Mouse (Mus musculus): Measurements from ENCODE around the gene Sugct. TPM values are rescaled to one million over a fixed set of nuclear protein-coding genes. Genes with fewer than 3 reads are reported as not detected.
A peak's percentile ranks its signal among the peaks of the same experiment; 100 is the strongest.
"Not testable (repeated sequence)": the region's sequence is repeated elsewhere in the genome, so short reads cannot be mapped to it uniquely, and the experiment has no call there.

Sugct gene
- polyA plus RNA-seq, 1 experiment from 2014 or later: 17.3 TPM

DNA sequence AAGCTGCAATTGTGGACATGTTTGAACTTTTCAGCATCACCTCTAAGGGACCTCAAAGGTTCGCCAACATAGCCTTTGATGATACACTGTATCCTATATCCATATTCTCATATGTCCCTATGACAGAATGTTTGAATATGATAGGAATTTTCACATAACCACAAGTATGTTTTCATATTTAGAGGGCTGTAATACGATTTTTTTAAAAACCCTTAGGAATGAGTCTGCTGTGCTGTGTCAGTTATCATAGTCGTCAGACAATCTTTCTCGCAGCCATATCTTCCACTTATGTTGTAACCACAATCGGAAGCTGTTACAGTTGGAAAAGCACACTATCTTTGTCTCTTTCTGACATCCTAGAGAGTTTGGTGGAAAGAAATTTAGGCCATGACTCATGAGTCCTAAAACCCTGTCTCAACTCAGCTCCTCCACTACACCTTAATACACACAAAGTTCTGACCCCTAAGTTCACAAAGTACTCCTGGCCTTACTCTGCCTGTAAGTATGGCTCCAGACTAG lies 201.2 kb downstream of the Sugct start:
- H3K4me3 ChIP-seq (ENCODE audit: low read depth, low read length): no peak overlapping the region
- H3K36me3 ChIP-seq (ENCODE audit: control insufficient read depth, insufficient read depth): no peaks in the 10 kb centered on the region
- no peak for TF ChIP-seq CTCF (IDR thresholded peaks at IDR 0.05; ENCODE audit: low read depth)
- H3K4me1 ChIP-seq (replicated peaks; ENCODE audit: control insufficient read depth, insufficient read depth, low read length): no peaks in the 10 kb centered on the region
- H3K9me3 ChIP-seq (ENCODE audit: control insufficient read depth): no peaks in the 10 kb centered on the region
- H3K4me2 ChIP-seq (replicated peaks; ENCODE audit: low read depth): no peak overlapping the region
- H3K9ac ChIP-seq (ENCODE audit: low read depth, low read length): no peak overlapping the region
- no peaks in the 10 kb centered on the region for H3K27me3 ChIP-seq (replicated peaks; ENCODE audit: control insufficient read depth, insufficient read depth, low read length)
- no peak overlapping the region for H3K27ac ChIP-seq (ENCODE audit: low read depth, low read length)
- no peak for ATAC-seq
- WGBS: 79% methylated on average over 5 of the region's 5 CpGs

DNA sequence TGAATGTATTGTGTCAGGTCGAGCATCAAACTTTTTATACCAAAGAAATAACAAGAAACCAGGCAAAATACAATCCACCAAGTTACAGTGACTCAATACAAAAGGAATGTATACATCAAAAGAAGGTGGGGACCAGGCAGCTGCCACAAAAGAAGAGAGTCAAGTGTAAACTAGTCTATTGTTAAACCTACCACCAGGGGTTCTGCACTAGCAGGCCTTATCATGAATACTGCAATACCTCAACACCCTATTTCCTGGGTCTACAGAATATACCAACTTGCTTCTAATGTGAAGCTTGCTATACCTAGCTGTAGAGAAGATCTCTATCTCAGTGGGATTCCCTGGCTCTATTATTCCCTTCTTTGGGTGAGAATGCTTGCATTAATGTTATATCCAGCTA lies 237.4 kb downstream of the Sugct start:
- WGBS: 36% methylated on average over 1 of the region's 1 CpGs
- H3K9ac ChIP-seq (ENCODE audit: low read depth, low read length); H3K9me3 ChIP-seq (ENCODE audit: control insufficient read depth); ATAC-seq; H3K27ac ChIP-seq (ENCODE audit: low read depth, low read length); H3K36me3 ChIP-seq (ENCODE audit: control insufficient read depth, insufficient read depth); H3K4me3 ChIP-seq (ENCODE audit: low read depth, low read length); H3K4me1 ChIP-seq (replicated peaks; ENCODE audit: control insufficient read depth, insufficient read depth, low read length); H3K27me3 ChIP-seq (replicated peaks; ENCODE audit: control insufficient read depth, insufficient read depth, low read length); H3K4me2 ChIP-seq (replicated peaks; ENCODE audit: low read depth): not testable (repeated sequence)

DNA sequence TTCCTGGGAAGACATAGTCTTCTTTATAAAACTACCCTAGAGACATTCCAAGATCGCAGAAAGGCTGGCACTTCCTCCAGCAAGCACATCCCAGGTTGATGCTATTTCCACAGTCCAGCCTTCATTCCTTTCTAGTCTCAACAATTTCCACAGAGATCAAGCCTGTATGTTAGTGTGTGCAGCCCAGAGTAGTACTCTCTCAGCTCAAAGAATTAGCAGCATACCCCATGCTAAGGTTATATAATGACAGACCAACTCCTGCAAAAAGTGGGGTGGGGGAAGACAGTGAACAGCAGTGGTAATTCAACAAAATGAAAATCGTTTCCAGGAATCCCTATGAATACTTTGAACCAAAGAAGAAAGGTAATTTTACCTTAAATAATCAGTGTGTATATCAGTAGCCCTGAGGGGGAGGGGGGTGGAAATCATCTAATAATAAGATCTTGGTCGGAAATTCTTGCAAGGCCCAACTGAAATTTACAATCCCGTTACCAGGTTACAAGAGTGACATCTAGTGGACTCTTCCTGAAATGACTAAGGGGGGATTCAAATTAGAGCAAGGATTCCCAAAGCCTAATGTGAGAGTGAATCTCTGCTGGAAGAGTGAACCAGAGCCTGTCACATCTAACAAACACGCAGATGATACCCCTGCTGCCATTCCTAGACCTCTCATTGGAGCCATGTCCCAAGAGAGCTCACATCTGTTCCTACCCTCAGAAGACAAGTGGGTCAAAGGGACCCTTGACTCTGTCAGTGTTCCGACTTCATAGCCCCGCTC lies 263.0 kb downstream of the Sugct start:
- ATAC-seq: no peak
- WGBS: 45% methylated on average over 7 of the region's 7 CpGs

DNA sequence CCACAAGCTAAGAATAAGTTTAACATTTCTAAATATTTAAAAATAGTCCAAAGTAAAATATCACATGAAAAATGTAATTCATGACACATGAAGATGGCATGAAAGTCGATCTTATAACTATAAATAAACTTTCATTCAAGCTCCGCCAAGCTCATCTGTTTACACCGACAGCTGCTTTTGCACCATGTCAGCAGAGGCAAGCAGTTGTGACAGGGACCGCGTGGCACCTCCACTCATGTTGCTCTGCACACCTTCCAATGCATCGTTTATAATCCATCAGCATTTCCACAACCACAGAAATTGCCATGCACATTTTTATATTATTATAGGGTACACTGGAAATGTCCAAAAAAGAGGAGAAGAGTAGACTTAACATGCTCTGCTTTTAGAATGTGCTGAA lies 273.5 kb downstream of the Sugct start:
- ATAC-seq: no peak
- H3K27ac ChIP-seq (ENCODE audit: low read depth, low read length): no peak overlapping the region
- no peaks in the 10 kb centered on the region for H3K36me3 ChIP-seq (ENCODE audit: control insufficient read depth, insufficient read depth)
- H3K9me3 ChIP-seq (ENCODE audit: control insufficient read depth): no peaks in the 10 kb centered on the region
- H3K9ac ChIP-seq (ENCODE audit: low read depth, low read length): no peak overlapping the region
- H3K4me2 ChIP-seq (replicated peaks; ENCODE audit: low read depth): no peak overlapping the region
- no peaks in the 10 kb centered on the region for H3K27me3 ChIP-seq (replicated peaks; ENCODE audit: control insufficient read depth, insufficient read depth, low read length)
- 75% methylated on average over 6 of the region's 6 CpGs for whole genome bisulfite sequencing
- TF ChIP-seq CTCF (IDR thresholded peaks at IDR 0.05; ENCODE audit: low read depth): no peak
- H3K4me3 ChIP-seq (ENCODE audit: low read depth, low read length): no peak overlapping the region
- H3K4me1 ChIP-seq (replicated peaks; ENCODE audit: control insufficient read depth, insufficient read depth, low read length): no peaks in the 10 kb centered on the region

More for the DNA sequence above, 263.0 kb downstream of the Sugct start:
- peak; percentile 80 for TF ChIP-seq CTCF (IDR thresholded peaks at IDR 0.05; ENCODE audit: low read depth)
- Histone ChIP-seq H3K27me3 (replicated peaks; ENCODE audit: control insufficient read depth, insufficient read depth, low read length) (no peaks in the 10 kb centered on the region), H3K4me1 (replicated peaks; ENCODE audit: control insufficient read depth, insufficient read depth, low read length) (no peaks in the 10 kb centered on the region), H3K36me3 (ENCODE audit: control insufficient read depth, insufficient read depth) (no peaks in the 10 kb centered on the region), H3K9me3 (ENCODE audit: control insufficient read depth) (no peaks in the 10 kb centered on the region), H3K4me3 (ENCODE audit: low read depth, low read length) (no peak overlapping the region), H3K9ac (ENCODE audit: low read depth, low read length) (no peak overlapping the region), H3K27ac (ENCODE audit: low read depth, low read length) (no peak overlapping the region), H3K4me2 (replicated peaks; ENCODE audit: low read depth) (no peak overlapping the region)

DNA sequence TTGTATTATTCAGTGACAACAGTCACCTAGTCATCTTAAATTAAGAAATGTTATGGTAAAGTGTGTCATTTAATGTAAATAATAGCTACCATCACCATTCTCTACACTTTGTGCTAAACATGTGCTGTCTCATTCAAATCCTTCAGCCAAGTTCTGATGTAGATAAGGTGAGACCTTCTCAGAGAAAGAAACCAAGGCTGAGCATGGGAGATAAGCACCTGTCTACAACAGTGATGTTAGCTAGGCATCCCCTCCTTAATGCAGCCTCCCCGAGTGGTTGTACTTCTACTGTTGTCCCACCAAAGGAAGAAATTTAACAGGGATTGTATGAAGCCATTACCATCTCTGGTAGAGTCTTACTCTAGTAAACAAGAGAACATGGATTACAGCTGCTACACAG lies 274.8 kb downstream of the Sugct start:
- Histone ChIP-seq H3K27ac (ENCODE audit: low read depth, low read length) (no peak overlapping the region), H3K9ac (ENCODE audit: low read depth, low read length) (no peak overlapping the region), H3K9me3 (ENCODE audit: control insufficient read depth) (no peaks in the 10 kb centered on the region), H3K27me3 (replicated peaks; ENCODE audit: control insufficient read depth, insufficient read depth, low read length) (no peaks in the 10 kb centered on the region), H3K4me3 (ENCODE audit: low read depth, low read length) (no peak overlapping the region), H3K36me3 (ENCODE audit: control insufficient read depth, insufficient read depth) (no peaks in the 10 kb centered on the region), H3K4me2 (replicated peaks; ENCODE audit: low read depth) (no peak overlapping the region), H3K4me1 (replicated peaks; ENCODE audit: control insufficient read depth, insufficient read depth, low read length) (no peaks in the 10 kb centered on the region)
- no peak for ATAC-seq
- WGBS: 83% methylated on average over 1 of the region's 1 CpGs
- TF ChIP-seq CTCF (IDR thresholded peaks at IDR 0.05; ENCODE audit: low read depth): no peak

DNA sequence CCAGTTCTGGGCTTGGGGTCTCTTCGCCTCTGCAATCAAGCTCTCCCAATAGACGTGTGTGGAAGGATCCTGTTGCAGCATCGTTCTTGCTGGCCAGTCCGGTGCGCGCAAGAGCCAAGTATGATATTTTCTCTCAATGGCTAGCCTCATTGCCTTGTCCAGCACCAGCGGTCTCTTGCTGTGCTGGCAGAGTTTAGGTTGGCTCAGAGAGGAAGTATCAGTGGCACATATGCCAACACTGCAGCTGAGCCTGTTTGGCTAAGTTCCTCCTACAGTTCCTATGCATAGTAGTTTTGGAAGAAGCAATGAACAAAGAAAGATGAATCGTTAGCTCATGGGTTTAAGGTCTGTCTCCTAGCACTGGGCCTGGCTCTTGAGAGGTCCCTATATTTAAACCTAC lies 352.5 kb downstream of the Sugct start:
- no peak overlapping the region for H3K9ac ChIP-seq (ENCODE audit: low read depth, low read length)
- H3K36me3 ChIP-seq (ENCODE audit: control insufficient read depth, insufficient read depth): no peaks in the 10 kb centered on the region
- 89% methylated on average over 8 of the region's 8 CpGs for WGBS
- no peaks in the 10 kb centered on the region for H3K27me3 ChIP-seq (replicated peaks; ENCODE audit: control insufficient read depth, insufficient read depth, low read length)
- no peak for TF ChIP-seq CTCF (IDR thresholded peaks at IDR 0.05; ENCODE audit: low read depth)
- H3K4me2 ChIP-seq (replicated peaks; ENCODE audit: low read depth): no peak overlapping the region
- H3K4me3 ChIP-seq (ENCODE audit: low read depth, low read length): no peak overlapping the region
- H3K27ac ChIP-seq (ENCODE audit: low read depth, low read length): no peak overlapping the region
- H3K4me1 ChIP-seq (replicated peaks; ENCODE audit: control insufficient read depth, insufficient read depth, low read length): no peaks in the 10 kb centered on the region
- no peak for ATAC-seq
- H3K9me3 ChIP-seq (ENCODE audit: control insufficient read depth): no peaks in the 10 kb centered on the region
